Mouse (Mus musculus): ENCODE results near the gene Mab21l2.

Gene Mab21l2

DNA sequence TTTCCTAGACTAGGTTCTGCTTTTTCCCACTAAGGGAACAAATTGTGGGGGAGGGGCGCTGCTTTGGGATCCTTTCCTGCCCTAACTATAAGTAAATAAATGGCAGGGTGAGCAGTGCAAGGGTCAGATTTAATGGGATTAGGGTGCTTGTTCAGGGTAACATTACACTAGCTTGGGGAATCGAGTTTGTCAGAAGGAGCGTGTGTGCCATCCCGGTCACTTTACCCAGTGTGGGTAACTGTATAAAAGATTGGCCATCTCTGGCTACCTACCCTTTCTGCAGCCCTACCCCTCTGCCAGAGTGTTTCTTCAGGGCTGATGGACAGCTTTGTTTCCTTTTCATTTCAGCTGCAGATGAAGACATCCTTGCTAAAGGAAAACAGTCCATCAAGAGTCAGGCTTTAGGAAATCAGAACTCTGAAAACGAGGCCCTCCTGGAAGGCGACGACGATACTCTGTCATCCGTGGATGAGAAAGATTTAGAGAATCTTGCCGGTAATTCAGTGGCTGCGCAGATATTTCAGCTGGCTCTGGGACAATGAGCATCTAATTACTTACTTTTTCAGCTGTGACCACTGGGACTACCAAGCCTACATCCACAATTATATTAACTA, 8.8 kb downstream of the Mab21l2 start:
- in situ Hi-C loops (cut with MboI, MseI) = no loop called here

DNA sequence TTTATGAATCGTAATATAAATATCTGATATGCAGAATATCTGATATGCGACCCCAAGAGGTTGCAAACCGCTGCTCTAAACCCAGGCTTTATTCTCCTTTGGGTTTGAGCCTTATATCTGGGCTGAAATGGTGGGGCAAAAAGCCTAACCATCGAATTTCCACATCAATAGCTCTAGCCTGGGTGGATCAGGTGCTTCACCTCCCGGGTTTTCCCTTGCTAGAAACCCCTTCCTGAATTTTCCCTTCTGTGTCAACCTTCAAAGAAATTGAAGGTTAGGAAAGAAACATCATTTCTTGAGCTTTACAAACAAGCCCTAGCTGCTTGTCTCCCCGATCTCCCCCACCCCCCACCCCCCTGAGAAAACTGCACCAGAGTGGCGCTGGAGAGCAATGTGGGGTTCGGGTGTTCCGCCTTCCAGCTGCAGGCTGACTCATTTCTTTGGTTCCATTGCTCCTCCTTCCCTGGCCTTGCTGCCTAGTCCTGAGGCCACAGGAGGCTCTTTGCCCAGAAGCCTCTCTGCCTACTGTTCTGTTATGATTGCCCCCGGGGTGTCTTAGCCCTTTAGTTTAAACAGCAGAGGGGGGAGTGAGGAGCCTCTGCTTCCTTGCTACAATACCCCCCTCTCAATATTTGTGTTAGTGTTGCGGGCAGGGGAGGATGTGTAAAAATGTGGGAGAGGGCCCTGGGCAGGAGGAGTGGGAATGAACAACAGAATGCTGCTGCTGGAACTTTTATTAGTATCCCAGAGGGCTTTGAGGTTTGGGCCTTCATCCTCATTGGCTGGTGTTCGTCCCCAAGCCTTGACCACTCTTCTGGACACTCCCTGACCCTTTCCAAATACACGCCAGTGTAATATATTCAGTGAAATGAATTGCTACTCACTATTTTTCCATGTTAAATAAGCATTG, 9.5 kb downstream of the Mab21l2 start:
- in situ Hi-C loops (cut with MboI, MseI) = no loop called here

DNA sequence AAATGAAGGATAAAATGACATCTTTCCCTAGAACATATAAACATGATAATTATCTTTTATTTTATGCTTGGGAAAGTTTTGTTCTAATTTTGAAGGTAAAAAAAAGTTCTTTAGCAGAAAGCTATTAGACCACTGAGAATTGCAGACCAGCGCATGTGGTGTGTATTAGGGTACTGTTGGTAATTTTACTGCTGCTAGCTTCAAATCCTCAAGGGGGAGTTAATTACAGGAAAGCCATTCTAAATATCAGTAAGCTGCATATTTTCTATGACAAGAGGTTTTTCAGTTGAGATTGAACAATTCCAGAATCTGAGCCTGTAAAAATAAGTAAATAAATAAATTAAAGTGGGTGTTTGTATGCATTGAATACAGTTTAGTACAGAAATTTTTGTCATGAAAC, 11.7 kb downstream of the Mab21l2 start:
- in situ Hi-C loops (cut with MboI, MseI) = no loop called here

DNA sequence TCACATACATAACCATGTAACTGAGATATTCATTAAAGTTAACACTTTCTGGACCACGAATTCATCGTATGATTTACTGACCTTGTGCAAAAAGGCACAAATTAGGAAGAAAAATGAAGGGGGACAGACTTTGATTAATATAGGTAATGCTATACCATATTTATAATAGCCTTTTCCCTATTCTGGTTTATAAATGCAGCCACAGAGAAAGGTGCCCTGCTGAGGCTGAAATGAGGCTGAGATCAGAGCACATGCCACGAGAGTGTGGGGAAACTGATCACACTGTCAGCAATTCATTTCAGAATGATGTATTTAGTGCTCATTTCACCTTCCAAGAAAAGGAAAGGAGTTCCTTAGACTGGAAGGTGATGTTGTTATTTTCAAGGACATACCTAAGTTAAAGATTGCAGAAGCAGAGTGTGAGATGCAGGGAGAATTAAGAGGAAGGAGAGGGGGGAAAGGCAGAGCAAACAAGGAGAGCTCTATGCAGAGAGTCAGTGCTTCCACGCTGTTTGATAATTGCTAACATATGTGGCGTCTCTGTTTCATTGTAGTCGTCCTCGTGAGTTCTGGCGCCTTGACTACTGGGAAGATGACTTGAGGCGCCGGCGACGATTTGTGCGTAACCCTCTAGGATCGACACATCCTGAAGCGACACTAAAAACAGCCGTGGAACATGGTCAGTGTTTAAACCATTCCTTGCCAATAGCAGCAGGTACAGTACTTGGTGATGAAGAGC, 16.7 kb downstream of the Mab21l2 start:
- in situ Hi-C loops (cut with MboI, MseI) = loop anchor here (5.0 kb wide), 1 partner anchor 79 kb away; no protein-coding TSS in a partner anchor

DNA sequence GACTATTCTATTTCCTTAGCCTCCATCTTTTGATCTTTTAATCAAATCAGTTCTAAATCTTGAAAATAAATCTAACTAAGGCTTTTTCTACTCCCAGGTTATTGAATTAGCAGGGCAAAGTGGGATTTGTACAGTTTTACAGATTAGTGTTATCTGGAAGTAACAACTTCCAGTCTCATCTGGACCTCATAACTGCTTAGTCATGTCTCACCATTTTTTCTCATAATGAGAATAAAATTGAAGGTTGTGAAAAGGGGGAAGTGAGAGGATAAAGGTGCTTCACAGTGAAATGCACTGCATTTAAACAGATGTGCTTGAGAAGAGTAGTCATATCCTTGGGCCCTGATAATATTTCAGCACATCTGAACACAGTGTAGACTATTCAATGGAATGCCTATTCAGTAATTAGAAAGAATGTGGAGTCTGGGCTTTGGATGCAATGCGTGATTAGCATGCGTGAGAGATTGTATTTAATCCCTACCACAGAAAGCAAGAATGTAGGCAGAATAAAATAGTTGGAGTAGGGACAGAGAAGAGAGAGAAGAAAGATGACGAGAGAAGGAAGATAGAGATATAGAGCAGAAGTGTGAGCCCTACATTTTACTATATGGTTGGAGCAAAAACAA, 25.4 kb downstream of the Mab21l2 start:
- in situ Hi-C loops (cut with MboI, MseI) = no loop called here

DNA sequence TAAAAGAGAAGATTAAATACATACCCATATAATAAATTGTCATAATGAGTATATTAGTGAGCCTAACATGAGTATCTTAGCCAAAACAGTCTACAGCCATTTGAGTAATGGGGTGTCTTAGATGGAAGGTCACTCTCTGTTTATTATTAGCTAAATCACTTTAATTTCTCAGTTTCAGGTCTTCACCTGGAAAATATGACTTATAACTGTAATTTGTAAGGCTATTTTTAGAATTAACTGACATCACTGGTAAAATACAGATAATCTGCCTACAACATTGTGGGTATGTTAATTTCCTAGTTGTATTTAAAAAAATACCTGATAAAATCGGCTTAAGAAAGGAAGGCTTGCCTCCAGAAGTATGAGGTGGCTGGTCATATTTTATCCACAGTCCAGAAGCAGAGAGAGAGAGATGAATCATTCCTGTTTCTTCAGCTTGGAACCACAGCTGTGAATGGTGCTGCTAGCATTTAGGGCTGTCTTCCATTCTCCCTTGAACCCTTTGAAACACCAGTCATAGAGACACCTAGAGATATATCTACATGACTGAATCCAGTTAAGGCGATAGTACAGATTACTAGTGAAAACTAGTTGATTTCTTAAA, 29.8 kb downstream of the Mab21l2 start:
- in situ Hi-C loops (cut with MboI, MseI) = no loop called here

DNA sequence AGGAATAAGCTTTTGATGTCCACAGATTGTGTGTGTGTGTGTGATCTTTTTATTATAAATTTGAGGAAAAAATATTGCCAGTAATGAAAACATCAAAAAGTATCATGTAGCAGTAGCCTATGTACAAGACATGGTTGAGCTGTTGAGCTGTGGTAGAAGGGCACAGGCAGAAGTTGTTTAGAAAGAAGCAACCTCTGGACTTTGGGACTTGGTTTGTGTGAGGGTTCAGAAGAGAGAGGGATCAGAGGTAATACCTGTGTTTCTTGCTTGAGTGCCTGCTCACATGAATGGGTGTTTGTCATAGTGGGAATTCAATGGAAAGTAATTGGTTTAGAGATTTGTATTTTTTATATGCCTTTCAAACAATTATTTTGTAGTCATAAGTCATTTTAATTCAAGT, 47.8 kb downstream of the Mab21l2 start:
- in situ Hi-C loops (cut with MboI, MseI) = no loop called here
